Mouse (Mus musculus): ENCODE data around the gene Vash1.

DNA sequence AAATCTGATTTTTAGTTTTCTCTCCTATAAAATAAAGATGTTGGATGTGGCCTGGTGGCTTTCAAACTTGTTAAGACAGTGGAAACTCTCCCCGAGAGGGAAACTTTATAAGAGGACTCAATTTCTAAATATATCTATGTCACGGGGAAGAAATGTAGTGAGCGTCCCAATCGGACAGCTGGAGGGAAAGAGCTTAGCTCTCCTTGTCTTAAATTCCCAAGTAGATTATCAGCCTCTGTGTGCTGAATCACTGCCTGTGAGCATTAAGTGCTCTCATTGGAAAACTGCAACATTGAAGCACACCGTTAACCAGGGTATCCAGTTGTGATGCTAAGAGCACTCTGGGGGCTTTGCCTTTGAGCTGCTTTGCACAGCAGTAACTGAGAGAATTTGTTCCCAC, 30.8 kb upstream of the Vash1 start:
- TF ChIP-seq CTCF (IDR thresholded peaks at IDR 0.05; ENCODE audit: borderline replicate concordance, extremely low read depth, insufficient read depth, insufficient read length) (no peak), POLR2A (IDR thresholded peaks at IDR 0.05; ENCODE audit: borderline replicate concordance, extremely low read depth, insufficient read depth, insufficient read length, poor library complexity, severe bottlenecking) (no peak)
